8 mouse cellular contexts compared by ENCODE assay signal in genomic region chr7:66841165-66841564, GRCm38 (mm10). TPM values are rescaled to one million over a fixed set of nuclear protein-coding genes. Genes with fewer than 3 reads are reported as not detected.
DNase-seq lines count a peak whose midpoint lies in the region; ATAC-seq lines count a peak whose summit lies in the region.

No protein-coding gene starts in this region.

- no peaks in the 10 kb centered on the region for H3K36me3 ChIP-seq in heart, embryonic 15.5 days
- no peaks in the 10 kb centered on the region for H3K36me3 ChIP-seq in heart, embryonic 10.5 days
- H3K36me3 ChIP-seq in embryonic facial prominence, embryonic 14.5 days (ENCODE audit: control insufficient read depth, insufficient read depth, low read length) = 0 out of 2 replicates have a peak, but pooled peaks cover 4% of the 10 kb centered on the region
- no peaks in the 10 kb centered on the region for H3K36me3 ChIP-seq in limb, embryonic 10.5 days

- WGBS in heart, embryonic 15.5 days = 81% methylated on average over 7 of the region's 7 CpGs
- 76% methylated on average over 7 of the region's 7 CpGs for WGBS in heart, embryonic 10.5 days
- WGBS in embryonic facial prominence, embryonic 14.5 days = 56% methylated on average over 7 of the region's 7 CpGs
- WGBS in limb, embryonic 10.5 days = 88% methylated on average over 7 of the region's 7 CpGs

- H3K4me2 ChIP-seq in heart, embryonic 15.5 days = peak overlapping the region; percentile 99
- H3K4me2 ChIP-seq in embryonic facial prominence, embryonic 14.5 days (ENCODE audit: low read depth, low read length) = peak overlapping the region; percentile 98

- no peak for ATAC-seq in heart, embryonic 15.5 days (replicated peaks; ENCODE audit: insufficient number of reproducible peaks, insufficient read depth, low FRiP score, low read depth)
- ATAC-seq in embryonic facial prominence, embryonic 14.5 days (ENCODE audit: low read depth) = no peak

- 0 out of 2 replicates have a peak, but pooled peaks cover 6% of the 10 kb centered on the region for H3K27me3 ChIP-seq in heart, embryonic 15.5 days
- H3K27me3 ChIP-seq in heart, embryonic 10.5 days (ENCODE audit: insufficient read depth, poor library complexity, severe bottlenecking) = peaks cover 52% of the 10 kb centered on the region
- H3K27me3 ChIP-seq in embryonic facial prominence, embryonic 14.5 days (replicated peaks; ENCODE audit: control insufficient read depth, insufficient read depth, low read length) = no peaks in the 10 kb centered on the region
- peaks cover 22% of the 10 kb centered on the region for H3K27me3 ChIP-seq in limb, embryonic 10.5 days (ENCODE audit: low read depth, poor library complexity, severe bottlenecking)

- no peaks in the 10 kb centered on the region for H3K9me3 ChIP-seq in heart, embryonic 15.5 days (replicated peaks)
- H3K9me3 ChIP-seq in heart, embryonic 10.5 days = no peaks in the 10 kb centered on the region
- H3K9me3 ChIP-seq in embryonic facial prominence, embryonic 14.5 days (ENCODE audit: control insufficient read depth, low read length) = no peaks in the 10 kb centered on the region
- no peaks in the 10 kb centered on the region for H3K9me3 ChIP-seq in limb, embryonic 10.5 days (replicated peaks)

- H3K4me1 ChIP-seq in heart, embryonic 15.5 days (replicated peaks) = peaks cover 23% of the 10 kb centered on the region
- peaks cover 24% of the 10 kb centered on the region for H3K4me1 ChIP-seq in heart, embryonic 10.5 days
- peaks cover 28% of the 10 kb centered on the region for H3K4me1 ChIP-seq in embryonic facial prominence, embryonic 14.5 days (ENCODE audit: control insufficient read depth, insufficient read depth, low read length)
- peaks cover 32% of the 10 kb centered on the region for H3K4me1 ChIP-seq in limb, embryonic 10.5 days

- DNase-seq in heart, embryonic 10.5 days (ENCODE audit: low spot score) = no peak
- peak; percentile 43 for DNase-seq in brain, adult 2 months (ENCODE audit: low read depth, low spot score)
- peak; percentile 50 for DNase-seq in embryonic facial prominence, embryonic 14.5 days (ENCODE audit: low spot score)
- no peak for DNase-seq in limb, embryonic 10.5 days (ENCODE audit: low spot score)
- no peak for DNase-seq in c-Kit-positive CD71-positive TER-119-positive erythroid progenitor cells, embryonic 14.5 days (ENCODE audit: low spot score)
- DNase-seq in spleen, postnatal 36 days (ENCODE audit: low spot score in 2 of 2) = no peak
- DNase-seq in B cell, adult 2 months = no peak

- H3K4me3 ChIP-seq in heart, embryonic 15.5 days = peak overlapping the region; percentile 74
- H3K4me3 ChIP-seq in heart, embryonic 10.5 days = no peak overlapping the region
- H3K4me3 ChIP-seq in embryonic facial prominence, embryonic 14.5 days (ENCODE audit: low read depth, low read length) = peak overlapping the region; percentile 70
- peak overlapping the region; percentile 82; the same call in 1 of the 2 replicates for H3K4me3 ChIP-seq in limb, embryonic 10.5 days

- H3K27ac ChIP-seq in heart, embryonic 15.5 days = no peak overlapping the region
- H3K27ac ChIP-seq in heart, embryonic 10.5 days = no peak overlapping the region
- H3K27ac ChIP-seq in embryonic facial prominence, embryonic 14.5 days (replicated peaks; ENCODE audit: low read depth, low read length) = no peak overlapping the region
- no peak overlapping the region for H3K27ac ChIP-seq in limb, embryonic 10.5 days

- H3K9ac ChIP-seq in heart, embryonic 15.5 days = no peak overlapping the region
- peak overlapping the region; percentile 76 for H3K9ac ChIP-seq in embryonic facial prominence, embryonic 14.5 days (ENCODE audit: low read depth, low read length)

RNA-seq across cellular contexts. Expression of gene Adamts17, which starts 1.6 kb away (rescaled TPM):
- polyA plus RNA-seq in heart, embryonic 15.5 days (2015; fragmentation: Nextera tagmentation; extraction: Ambion mirVana) = 5.1 and 7.2 TPM in 2 replicates
- polyA plus RNA-seq in heart, embryonic 10.5 days (2016; fragmentation: Nextera tagmentation; extraction: Ambion mirVana) = 3.8 and 4.6 TPM in 2 replicates
- 11.2 and 12.5 TPM in 2 replicates for polyA plus RNA-seq in embryonic facial prominence, embryonic 14.5 days (2014; fragmentation: Nextera tagmentation; extraction: Ambion mirVana)
- 4.4 and 6.7 TPM in 2 replicates for polyA plus RNA-seq in limb, embryonic 10.5 days (2016; fragmentation: Nextera tagmentation; extraction: Ambion mirVana)

Comparison
In these comparisons a context has a peak if more than half of its experiments do, and no peak if none do; other contexts are left out.
1. DNase-seq: peak in brain, adult 2 months (single experiment) and embryonic facial prominence, embryonic 14.5 days (single experiment); none in heart, embryonic 10.5 days (single experiment), limb, embryonic 10.5 days (single experiment), c-Kit-positive CD71-positive TER-119-positive erythroid progenitor cells, embryonic 14.5 days (single experiment), spleen, postnatal 36 days (0 of 2) and B cell, adult 2 months (0 of 2).